Mouse (Mus musculus): ENCODE results near the gene Ifnl2.
"Not testable (repeated sequence)": the region's sequence is repeated elsewhere in the genome, so short reads cannot be mapped to it uniquely, and the experiment has no call there.

Gene Ifnl2

DNA sequence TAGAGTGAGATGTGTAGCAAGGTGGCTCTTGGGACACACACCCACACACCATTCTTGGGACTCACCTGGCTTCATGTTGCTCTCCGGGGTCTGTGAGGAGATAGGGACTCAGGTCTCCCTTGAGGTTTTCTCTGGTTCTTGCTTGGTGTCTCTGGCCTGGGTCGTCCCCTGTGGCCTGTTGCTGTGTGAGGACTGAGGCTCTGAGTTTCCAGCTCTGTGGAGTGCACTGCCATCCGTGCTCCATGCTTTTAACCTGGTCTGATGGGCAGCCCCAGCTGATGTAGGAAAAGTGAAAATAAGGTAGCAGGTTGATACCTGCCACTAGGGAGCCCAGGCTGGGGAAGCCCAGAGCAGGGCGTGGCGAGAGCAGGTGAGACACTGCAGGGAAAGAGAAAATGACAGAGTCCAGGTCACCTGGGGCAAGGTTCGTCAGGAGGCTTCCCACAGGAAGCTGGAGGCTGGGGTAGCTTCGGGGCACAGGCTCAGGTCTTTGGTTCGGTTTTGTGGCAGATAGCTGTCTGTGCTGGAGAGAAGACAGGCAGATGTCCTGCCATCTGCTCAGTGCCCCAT, at the start of gene Ifnl2:
Ifnl2 (minus strand) TSS at position 51 of the 570 bp plus-strand sequence.
- not testable (repeated sequence) for DNase-seq (ENCODE audit: low spot score)

DNA sequence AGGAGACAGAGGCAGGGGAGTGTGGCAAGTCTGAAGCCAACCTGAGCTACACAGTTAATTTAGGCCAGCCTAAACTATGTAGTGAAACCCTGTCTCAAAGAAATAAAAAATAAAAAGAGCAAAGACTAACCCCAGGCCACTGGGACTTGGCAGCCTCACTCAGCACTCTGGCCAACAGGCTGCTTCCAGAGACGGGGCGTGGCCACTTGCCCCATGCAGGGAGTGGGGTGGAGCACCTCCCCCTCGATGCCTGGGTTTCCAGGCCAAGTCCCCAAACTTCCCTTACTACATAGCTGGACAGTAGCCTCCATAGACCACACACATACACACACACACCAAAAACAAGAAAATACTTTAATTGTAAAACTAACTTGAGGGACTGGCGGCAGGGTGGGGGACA, 48.2 kb upstream of the Ifnl2 start:
- DNase-seq (ENCODE audit: low spot score): no peak

DNA sequence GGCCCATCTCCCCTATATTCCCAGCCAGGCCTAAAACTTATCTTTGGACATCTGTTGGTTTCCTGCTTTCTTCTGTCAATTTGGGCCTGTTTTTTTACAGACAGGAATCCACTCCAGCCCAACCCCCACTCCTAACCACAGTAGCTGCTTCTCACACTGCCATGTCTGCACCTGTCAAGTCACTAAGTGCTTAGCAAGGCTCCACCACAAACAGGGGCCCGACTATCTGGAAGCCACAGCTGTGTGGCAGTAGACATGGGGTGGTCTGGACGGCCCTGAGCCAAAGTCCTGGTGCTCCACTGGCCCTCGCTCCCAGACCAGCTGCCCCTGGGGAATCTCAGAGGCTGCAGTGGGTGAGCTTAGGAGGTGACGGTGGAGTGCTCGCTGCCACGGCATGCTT, 47.5 kb upstream of the Ifnl2 start:
- no peak for DNase-seq (ENCODE audit: low spot score)

DNA sequence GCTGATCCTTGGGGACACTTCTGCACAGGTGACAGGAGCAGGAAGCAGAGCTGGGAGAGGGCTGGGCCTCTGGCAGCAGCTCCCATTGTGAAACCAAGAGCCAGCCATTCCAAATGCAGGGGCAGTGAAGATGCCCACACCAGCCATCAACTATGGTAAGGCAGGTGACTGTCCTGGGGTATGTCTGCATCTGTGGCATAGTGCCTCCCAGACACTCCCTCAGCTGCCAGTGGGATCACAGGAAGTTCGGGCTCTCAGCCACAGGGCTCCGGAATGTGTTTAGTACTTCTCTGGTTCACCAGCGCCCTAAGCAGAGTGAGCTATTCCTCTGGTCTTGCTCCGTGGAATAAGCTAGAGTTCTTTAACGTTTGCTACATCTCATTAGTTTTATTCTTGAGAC, 46.8 kb upstream of the Ifnl2 start:
- no peak for DNase-seq (ENCODE audit: low spot score)

DNA sequence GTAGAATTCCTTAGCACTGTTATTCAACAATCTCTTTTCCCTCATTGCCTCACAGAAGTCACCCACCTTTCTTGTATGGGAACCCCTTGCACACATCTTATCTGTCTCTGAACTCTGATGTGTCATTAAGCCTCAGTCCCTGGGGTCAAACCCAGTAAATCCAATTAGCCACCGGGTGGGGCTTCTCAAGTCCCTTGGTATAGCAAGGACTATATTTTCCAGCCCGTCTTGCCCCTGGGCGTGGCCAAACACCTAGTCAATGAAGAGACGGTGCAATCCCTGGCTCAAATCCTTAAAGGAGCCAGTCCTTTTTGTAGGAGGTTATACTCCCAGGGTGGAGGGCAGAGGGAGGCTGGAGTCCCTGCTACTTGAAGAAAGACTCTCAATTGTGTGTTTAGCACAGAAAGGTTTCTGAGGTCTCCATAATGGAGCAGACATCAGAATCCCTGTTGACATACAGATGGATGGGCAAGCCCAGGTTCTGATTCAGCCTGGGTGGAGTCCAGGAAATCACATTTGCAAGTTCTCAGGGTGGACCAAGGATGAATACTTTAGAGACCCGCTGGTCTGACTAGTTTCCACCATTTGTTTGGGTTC, 45.8 kb upstream of the Ifnl2 start:
- no peak for DNase-seq (ENCODE audit: low spot score)

DNA sequence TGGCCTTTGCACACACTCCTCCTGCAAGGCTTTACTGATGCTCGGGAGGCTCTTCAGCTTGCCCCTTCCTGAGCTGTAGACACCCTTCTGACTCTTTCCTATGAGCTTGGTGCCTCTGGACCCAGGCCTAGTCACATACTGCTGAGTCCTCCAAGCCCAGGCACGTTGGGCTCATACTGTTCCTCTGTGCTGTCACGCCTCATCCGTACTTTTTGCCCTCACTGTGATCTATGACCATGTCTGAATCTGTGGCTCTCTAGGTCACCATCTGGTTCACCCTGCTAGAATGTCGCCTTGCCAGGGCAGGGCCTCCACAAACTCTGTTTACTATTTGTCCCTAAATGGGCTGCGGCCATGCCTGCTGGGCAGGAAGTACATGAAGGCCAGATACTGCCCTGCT, 42.8 kb upstream of the Ifnl2 start:
- no peak for DNase-seq (ENCODE audit: low spot score)

DNA sequence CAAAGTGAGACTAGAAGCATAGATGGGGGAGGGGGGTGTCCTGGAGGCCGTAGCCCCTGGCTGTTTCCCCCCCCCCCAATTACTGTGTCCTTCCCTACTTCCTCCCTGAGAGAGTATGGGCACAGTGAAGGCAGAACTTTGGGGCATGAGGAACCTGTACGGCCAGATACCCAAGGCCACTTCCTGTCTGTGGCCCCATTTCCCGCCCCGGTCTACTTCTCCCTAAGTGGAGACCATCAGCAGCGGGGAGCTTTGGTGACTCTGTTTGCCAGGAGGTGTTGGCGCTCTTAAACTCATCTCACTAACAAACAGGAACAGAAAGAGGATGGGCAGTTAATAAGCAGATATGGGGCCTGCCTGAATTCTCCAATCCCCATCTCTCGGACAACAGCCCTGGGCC, 37.4 kb upstream of the Ifnl2 start:
- no peak for DNase-seq (ENCODE audit: low spot score)

DNA sequence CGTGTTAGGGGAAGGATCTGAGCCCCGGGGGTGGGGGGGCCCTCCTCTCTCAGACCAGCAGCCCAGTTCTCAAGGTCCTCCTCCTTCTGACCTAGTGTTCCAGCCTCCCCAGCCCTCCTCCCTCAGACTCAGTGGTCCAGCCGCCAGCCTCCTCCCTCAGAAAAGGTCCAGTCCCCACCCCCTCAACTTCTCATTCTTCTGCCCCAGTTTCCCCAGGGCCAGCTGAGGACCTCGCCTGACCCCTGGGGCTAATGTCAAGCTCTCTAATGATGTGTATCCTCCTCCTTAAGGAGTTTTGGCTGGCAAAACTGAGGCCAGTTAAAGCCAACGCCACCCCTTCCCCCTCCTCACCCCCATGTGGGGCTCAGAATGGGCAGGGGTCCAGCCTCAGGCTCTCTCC, 36.9 kb upstream of the Ifnl2 start, which contains the start of gene Nccrp1:
Nccrp1 (minus strand) TSS at position 101 of the 400 bp plus-strand sequence.
- peak; percentile 18 for DNase-seq (ENCODE audit: low spot score)

DNA sequence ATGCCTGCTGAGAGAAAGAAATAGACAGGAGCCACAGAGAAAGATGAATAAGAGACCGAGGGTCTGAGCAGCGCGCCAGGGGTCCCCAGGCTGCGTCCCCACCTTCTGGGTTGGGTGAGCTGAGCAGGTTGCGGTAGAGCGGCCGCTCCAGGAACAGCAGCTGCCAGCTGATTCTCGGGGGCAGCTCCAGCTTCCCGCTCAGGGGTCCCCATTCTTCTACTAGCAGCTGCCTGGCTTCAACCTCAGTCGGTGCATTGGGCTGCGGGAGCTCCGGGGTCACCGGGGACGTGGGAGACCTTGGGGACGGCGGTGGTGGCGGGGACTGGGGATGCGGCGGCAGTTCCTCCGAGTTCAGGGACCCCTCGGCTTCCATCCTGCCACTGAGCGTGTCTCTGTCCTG, 36.4 kb upstream of the Ifnl2 start:
- DNase-seq (ENCODE audit: low spot score): peak; percentile 22

DNA sequence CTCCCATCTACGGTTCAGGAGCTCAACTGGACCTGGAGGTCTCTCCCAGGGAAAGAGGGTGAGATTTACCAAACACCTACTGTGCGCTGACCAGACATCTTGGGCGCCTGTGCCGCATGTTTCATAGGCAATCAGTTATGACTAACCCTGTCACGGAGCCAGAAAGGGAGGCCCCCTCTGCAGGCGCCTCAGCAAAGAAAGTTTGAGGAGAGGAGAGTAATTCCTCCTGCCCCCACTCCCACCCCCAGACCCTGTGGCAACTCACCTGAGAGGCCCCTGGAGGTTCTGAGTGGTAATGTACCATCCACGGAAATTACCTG, 35.6 kb upstream of the Ifnl2 start:
- no peak for DNase-seq (ENCODE audit: low spot score)

DNA sequence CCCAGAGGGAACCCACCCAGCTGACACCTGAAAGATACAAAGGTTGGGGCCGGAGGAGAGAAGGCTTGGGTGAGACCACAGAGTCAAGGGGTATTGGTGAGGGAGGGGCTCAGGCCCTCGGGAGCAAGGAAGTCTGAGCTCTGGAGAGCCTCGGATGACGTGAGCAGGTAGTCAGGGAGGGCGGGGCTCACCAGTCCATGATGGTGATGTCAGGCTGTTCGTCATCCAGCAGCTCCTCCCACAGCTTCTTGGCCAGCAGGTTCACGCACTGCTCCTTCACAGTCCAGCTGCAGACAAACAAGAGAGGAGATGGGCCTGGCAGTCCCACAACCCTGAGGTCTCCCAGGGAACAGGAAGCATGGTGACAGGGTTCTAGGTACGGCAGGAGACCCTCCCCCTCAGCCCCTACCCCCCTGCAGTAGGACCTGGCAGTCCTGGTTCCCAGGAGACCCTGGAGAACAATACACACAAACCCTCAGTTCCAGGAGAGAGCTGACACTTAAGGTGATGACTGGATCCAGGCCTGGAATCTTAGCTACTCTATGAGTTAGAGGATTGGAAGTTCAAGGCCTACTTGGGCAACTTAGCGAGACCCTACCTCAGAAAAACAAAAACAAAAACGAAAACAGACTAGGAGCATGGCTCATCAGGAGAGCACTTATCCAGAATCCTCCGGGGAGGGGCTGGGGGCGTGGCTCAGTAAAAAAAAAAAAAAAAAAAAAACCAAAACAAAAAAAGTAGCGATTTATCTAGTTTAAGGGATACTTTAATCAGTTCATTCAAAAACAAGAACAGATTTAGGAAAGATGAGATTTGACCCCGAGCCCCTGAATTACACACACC, 35.0 kb upstream of the Ifnl2 start:
- DNase-seq (ENCODE audit: low spot score): peak; percentile 64

DNA sequence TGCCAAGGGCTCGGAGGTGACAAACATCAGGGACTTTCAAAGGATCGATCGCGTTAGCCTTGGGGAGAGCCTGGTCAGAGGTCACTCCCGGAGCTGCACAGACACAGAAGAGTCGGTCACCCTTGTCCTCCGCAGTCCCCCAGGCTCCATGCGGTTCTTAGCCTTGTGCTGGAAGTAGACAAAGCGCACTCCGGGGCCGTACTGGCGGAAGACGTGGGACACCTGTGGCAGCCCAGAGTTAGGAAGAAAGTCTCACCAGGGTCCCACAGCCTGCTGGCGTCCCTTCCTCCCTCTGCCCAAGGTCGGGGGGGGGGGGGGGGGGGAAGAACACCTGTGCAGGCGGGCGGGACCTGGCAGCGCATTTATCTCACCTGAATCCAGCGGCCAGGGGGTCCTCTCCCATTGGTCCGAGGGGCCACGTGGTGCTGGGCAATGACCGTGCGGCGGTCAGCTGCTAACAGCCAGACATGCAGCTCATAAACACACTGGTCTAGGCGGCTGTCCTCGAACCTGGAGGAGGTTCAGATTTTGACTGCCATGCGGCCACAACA, 33.9 kb upstream of the Ifnl2 start:
- peak; percentile 60 for DNase-seq (ENCODE audit: low spot score)

DNA sequence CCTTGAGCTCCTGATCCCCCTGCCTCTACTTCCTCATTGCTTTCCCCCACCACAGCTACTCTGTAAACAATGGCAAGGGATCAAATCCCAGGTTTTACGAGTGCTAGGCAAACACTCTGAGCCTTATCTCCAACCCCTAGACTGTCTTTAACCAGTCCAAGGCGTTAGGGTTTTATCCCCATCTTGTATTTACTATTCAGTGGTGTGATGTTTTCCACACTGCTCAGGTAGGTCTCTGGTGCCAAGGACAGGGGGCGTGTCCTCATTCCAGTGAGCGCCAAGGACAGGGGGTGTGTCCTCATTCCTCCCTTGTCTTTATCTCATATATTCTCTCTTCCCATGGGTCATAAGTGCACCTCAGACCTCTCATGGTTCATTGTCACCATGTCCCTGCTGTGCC, 30.3 kb upstream of the Ifnl2 start, which contains the start of gene Sycn:
Sycn (plus strand) TSS at position 360 of the 400 bp plus-strand sequence.
- DNase-seq (ENCODE audit: low spot score): no peak

DNA sequence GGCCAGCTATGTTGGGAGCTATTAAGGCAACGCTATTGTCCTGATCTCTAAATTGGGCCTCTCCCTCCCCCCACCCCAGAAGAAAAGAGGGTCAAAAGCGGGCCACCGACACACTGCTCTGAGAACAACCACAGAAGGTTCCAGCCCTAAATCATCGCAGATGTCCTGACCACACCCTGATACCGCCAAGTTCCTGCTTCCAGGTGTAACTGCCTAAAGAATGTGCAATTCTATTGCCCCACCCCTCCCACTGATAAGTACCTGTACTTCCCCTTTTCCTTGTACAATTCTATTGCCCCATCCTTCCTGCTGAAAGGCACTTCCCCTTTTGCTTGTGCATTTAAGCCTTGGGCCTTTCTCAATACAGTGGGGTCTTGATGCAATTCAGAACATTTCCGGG, 28.6 kb upstream of the Ifnl2 start:
- DNase-seq (ENCODE audit: low spot score): not testable (repeated sequence)

DNA sequence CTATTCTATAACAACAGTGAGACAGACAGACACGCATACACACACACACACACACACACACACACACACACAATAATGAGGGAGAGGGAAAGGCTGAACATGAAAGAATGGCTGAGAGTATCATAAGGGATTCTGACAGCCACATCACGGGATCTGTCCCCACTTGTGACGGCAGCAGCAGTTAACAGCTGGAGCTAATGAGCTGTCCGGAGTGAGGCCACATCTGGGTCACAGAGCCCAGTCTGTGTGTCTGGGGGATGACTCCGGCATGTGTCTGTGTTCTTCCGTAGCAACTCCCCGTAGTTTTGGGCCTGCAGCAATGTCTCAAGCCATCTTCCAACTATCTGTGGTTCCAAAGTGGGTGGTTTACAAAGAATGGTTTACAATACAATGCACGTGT, 21.8 kb upstream of the Ifnl2 start:
- no peak for DNase-seq (ENCODE audit: low spot score)

DNA sequence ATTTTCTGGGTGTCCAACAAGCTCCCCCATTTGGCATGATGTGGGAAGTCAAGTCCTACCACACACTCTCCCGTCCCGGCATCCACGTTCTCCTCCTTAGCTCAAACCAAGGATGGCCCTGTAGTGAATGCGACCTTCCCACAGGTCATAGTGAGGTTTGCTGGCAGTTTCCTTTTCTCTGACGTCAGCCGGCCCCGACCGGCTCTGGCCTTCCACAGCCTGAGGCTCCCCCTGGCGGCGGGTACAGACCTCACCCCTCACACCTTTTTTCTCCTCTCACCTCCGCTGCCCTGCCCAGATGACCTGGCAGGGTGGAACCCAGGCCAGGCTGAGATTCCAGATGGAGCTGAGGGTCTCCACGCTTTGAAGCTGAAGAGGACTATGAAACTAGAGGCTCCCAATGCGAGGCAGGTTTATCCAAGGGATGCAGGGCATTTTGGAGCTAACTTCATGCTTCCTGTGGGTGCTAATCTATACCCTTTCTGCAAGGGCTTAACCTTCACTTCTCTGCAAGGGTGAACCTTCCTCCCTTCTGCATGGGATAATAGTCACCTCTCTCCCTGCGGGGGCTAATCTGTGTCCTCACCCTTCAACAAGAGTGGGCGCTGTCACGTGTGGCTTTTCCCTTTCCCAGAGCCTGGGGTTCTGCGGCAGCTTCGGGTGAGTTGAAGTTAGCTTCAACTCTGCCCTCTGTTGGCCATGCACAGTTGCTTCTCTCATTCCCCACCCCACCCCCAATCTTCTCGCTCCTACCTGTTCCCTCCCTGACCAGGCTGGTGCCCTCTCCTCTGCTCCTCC, 17.9 kb upstream of the Ifnl2 start:
- peak; percentile 85 for DNase-seq (ENCODE audit: low spot score)

DNA sequence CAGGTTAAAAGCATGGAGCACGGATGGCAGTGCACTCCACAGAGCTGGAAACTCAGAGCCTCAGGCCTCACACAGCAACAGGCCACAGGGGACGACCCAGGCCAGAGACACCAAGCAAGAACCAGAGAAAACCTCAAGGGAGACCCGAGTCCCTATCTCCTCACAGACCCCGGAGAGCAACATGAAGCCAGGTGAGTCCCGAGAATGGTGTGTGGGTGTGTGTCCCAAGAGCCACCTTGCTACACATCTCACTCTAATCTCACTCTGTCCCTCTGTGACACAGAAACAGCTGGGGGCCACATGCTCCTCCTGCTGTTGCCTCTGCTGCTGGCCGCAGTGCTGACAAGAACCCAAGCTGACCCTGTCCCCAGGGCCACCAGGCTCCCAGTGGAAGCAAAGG, 12.3 kb upstream of the Ifnl2 start, which contains the start of gene Ifnl3:
Ifnl3 (plus strand) TSS at position 301 of the 400 bp plus-strand sequence.
- DNase-seq (ENCODE audit: low spot score): not testable (repeated sequence)

DNA sequence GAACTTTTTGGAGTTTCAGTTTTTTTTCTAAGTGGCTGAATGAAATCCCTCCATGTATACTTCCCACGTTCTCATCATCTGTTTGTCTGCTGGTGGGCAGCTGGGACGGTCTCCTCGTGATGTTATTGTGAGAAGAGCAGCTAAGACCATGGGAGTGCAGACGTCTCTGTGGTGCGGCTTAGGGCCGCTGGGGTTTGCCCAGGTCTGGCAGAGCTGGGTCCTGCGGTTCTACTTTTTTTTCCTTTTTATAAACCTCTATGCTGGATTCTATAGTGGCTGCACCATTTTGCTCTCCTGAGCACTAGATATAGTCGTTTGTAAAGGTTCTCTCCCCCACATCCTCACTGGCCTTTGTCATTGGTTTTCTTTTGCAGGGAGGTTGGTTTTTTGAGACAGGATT, 1.2 kb upstream of the Ifnl2 start:
- DNase-seq (ENCODE audit: low spot score): no peak

DNA sequence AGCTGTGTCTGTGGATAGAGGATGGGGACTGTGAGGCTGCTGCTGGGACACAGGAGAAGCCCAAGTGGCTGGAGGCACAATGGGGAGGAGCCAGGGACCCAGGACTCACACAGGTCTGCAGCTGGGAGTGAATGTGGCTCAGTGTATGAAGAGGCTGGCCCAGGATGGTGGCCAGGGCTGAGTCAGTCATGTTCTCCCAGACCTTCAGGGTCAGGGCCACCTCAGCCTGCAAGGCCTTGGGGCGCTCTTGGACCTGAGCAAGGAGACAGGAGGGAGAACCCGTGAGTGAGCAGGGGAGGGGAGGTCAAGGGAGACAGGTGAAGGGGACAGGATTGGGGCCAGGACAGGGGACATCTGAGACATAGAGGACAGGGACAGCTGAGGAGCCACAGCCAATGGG, 1.1 kb downstream of the Ifnl2 start:
- not testable (repeated sequence) for DNase-seq (ENCODE audit: low spot score)

DNA sequence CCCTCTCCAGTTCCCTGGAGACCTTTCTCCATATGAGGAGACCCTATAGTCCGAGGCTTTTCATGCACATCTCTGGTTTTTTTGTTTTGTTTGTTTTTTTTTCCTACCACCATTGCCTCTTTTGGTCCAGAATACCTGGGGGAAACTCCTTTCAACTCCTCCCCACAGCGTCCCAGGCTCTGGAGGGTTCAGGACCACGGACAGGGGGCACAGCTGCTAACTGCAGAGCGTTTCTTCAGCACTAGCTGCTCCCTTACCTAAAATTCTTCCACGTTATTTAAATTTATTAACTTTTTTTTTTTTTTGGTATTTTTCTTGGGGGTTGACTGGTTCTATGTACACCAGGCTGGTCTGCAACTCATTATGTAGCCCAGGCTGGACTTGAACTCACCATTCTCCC, 4.7 kb downstream of the Ifnl2 start:
- peak; percentile 54 for DNase-seq (ENCODE audit: low spot score)

DNA sequence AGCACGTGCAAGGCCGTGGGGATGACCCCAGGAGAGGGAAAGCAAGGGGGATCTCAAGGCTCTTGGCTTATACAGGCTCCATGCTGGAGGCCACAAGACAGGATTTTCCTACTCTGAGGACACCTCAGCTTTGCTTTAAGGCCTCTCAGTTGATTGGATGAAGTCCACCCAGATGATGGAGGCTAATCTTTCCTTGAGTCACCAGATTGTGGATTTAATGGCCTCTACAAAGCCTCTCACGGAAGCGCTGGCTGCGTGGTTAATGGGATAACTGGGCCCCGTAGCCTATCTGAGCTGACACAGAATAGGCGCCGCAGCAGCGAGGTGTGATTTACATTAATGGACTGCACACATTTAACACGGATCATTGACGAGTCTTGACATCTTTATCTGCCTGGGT, 14.8 kb downstream of the Ifnl2 start:
- DNase-seq (ENCODE audit: low spot score): no peak

DNA sequence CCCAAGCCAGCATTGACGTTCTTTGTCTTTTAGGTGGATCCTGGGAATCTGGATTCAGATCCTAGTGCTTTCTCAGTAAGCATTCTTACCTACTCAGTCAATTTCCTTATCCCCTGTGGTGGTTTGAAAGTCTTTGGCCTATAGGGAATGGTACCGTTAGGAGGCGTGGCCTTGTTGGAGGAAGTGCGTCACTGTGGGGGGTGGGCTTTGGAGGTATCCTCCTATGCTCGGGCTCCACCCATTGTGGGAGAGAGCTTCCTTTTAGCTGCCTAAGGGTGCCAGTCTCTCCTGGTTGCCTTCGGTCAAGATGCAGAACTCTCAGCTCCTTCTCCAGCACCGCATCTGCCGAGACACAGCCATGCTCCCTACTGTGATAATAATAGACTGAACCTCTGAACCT, 17.9 kb downstream of the Ifnl2 start:
- no peak for DNase-seq (ENCODE audit: low spot score)

All from embryo, embryonic 10.5 days (tissue).